Mouse (Mus musculus): ENCODE measurements at regions not wholly inside any gene's neighbourhood (a gene's known extent, or its start where the extent isn't known, plus 50 kb on each side); places are given as distances from the start of the nearest gene placed in this dataset.

DNA sequence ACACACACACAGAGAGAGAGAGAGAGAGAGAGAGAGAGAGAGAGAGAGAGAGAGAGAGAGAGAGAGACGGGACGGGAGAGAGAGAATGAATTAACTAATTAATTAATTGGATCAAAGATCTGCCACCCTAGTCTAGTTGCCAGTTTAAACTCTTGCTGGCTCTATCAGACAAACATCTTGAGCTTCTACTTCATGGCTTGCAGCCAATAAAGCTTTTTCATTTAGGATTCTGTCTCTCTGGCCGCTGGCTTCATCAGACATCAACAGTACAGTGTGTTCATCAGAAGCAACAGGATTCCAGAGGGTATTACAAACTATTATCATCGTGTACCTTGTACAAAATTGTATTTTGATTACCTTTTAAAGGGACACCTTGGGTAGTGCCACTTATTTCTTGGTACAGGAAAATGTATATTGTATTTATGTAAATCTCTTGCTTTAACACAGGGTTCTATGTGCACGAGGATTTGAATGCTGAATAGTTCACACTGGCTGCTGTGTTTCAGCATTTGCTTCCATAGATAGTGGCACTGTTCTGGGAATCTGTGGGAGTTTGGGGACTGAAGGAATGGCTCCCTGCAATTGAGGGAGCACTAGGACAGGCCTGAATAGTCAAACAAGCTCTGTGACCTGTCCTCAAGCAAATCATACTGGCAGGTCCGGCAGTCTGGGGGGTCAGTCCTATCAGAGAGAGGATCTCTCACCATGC, 293.9 kb upstream of the Sphkap start:
- TF ChIP-seq CTCF (IDR thresholded peaks at IDR 0.05; ENCODE audit: borderline replicate concordance, extremely low read depth, insufficient read depth, insufficient read length) (no peak), POLR2A (IDR thresholded peaks at IDR 0.05; ENCODE audit: borderline replicate concordance, extremely low read depth, insufficient read depth, insufficient read length, poor library complexity, severe bottlenecking) (no peak)

Data from brain, embryonic 14.5 days (tissue).